Mouse (Mus musculus) liver, embryonic 16.5 days (tissue): ENCODE results near the gene Prkab2. TPM values are rescaled to one million over a fixed set of nuclear protein-coding genes. Genes with fewer than 3 reads are reported as not detected.
A peak's percentile ranks its signal among the peaks of the same experiment; 100 is the strongest.

ENCODE experiments used
- ATAC-seq: fragments of 200-750 bp; cut with Nextera tagmentation; 2 replicates; pipeline ENCODE4 v1.8.0; 2017; ENCODE audit warnings: low read depth, mild to moderate bottlenecking, moderate number of reproducible peaks, moderate library complexity
- H3K27ac ChIP-seq: fragments of 300-500 bp; sonication (generic); 2 replicates; pipeline ENCODE4 v1.5.1; 2014; ENCODE audit warnings: mild to moderate bottlenecking, low read length
- H3K27me3 ChIP-seq: fragments of 300-500 bp; sonication (generic); 2 replicates; pipeline ENCODE4 v1.6.1; 2014; ENCODE audit warnings: low read depth, low read length, mixed read lengths; ENCODE audit not compliant: control insufficient read depth, insufficient read depth
- H3K36me3 ChIP-seq: fragments of 300-500 bp; sonication (generic); 2 replicates; pipeline ENCODE4 v1.6.1; 2014; ENCODE audit warnings: mild to moderate bottlenecking; ENCODE audit not compliant: control insufficient read depth, insufficient read depth
- H3K4me1 ChIP-seq: fragments of 300-500 bp; sonication (generic); 2 replicates; pipeline ENCODE4 v1.6.1; 2014; ENCODE audit warnings: low read depth, low read length, mixed read lengths; ENCODE audit not compliant: control insufficient read depth
- H3K4me2 ChIP-seq: fragments of 300-500 bp; sonication (generic); 2 replicates; pipeline ENCODE4 v1.6.1; 2014; ENCODE audit warnings: low read depth, low read length, mixed read lengths
- H3K4me3 ChIP-seq: fragments of 300-500 bp; sonication (generic); 2 replicates; pipeline ENCODE4 v1.5.1; 2014; ENCODE audit warnings: low read depth, mild to moderate bottlenecking, low read length
- H3K9ac ChIP-seq: fragments of 300-500 bp; sonication (generic); 2 replicates; pipeline ENCODE4 v1.6.1; 2014; ENCODE audit warnings: low read depth, low read length
- H3K9me3 ChIP-seq: fragments of 300-500 bp; sonication (generic); replicated peaks from 2 replicates; pipeline ENCODE4 v1.6.1; 2016; ENCODE audit warnings: low read length; ENCODE audit not compliant: control insufficient read depth
- WGBS: fragments of 180-500 bp; shearing (Covaris S2); extraction: QIAGEN DNeasy Blood & Tissue Kit; methylation state at CpG from one replicate; pipeline ENCODE4 v1.1.7; 2014; ENCODE audit not compliant: insufficient replicate concordance; 5-methylcytosine and 5-hydroxymethylcytosine counted together
- polyA plus RNA-seq: library from polyadenylated mRNA; unstranded; fragments of >200 nt; fragmentation: Nextera tagmentation; extraction: Ambion mirVana; gene quantifications from 2 replicates; pipeline ENCODE4 v1.2.1, GENCODE M21; 2015

Gene Prkab2
- polyA plus RNA-seq, 1 experiment from 2014 or later: 1.5 TPM

DNA sequence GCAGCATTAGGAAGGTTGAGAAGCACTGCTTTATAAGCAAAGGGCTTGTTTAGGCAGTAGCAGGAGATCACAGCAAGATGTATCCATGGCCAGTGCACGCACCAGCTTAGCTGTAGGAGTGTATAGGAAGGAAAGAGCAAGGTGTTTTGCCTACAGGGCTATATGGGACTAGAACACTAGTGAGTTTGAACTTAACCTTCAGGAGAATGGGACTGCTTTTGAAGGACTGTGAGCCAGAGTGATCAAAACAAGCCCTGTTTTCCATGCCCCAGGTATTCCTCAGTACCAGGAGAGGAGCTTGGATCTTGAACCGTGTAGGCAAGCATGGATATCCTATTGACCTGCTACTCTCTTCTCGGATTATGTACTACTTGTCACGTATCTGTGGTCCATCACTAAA, 16.6 kb upstream of the Prkab2 start:
- Histone ChIP-seq H3K4me3 (no peak overlapping the region), H3K27me3 (no peaks in the 10 kb centered on the region), H3K9ac (no peak overlapping the region), H3K36me3 (no peaks in the 10 kb centered on the region; the same call in 1 of the 2 replicates), H3K27ac (no peak overlapping the region), H3K4me2 (no peak overlapping the region), H3K4me1 (no peaks in the 10 kb centered on the region), H3K9me3 (no peaks in the 10 kb centered on the region)
- no peak for ATAC-seq
- 69% methylated on average over 4 of the region's 4 CpGs for WGBS

DNA sequence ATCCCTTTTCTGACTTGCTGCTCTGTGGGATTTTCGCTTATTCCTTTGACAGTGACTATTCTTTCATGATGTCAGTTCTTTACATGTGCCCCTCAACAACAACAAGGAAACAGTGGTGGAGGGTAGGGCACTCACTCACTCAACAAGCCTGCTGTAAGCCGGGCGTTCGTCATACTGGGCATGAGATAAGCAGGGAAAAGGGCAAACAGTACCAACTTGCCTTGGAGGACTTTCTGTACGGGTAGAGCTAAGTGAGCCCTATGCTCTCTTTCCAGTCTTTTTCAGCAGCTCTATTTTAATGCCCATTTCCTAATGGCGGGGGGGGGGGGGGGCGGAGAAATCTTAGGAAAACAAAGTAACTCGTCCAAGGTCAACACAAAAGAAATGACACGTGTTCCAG, 16.0 kb upstream of the Prkab2 start:
- H3K27me3 ChIP-seq: no peaks in the 10 kb centered on the region
- H3K4me1 ChIP-seq: no peaks in the 10 kb centered on the region
- H3K9ac ChIP-seq: no peak overlapping the region
- no peak for ATAC-seq
- no peak overlapping the region for H3K27ac ChIP-seq
- no peak overlapping the region for H3K4me3 ChIP-seq
- 70% methylated on average over 9 of the region's 9 CpGs for WGBS
- H3K36me3 ChIP-seq: no peaks in the 10 kb centered on the region; the same call in 1 of the 2 replicates
- H3K9me3 ChIP-seq: no peaks in the 10 kb centered on the region
- H3K4me2 ChIP-seq: no peak overlapping the region

DNA sequence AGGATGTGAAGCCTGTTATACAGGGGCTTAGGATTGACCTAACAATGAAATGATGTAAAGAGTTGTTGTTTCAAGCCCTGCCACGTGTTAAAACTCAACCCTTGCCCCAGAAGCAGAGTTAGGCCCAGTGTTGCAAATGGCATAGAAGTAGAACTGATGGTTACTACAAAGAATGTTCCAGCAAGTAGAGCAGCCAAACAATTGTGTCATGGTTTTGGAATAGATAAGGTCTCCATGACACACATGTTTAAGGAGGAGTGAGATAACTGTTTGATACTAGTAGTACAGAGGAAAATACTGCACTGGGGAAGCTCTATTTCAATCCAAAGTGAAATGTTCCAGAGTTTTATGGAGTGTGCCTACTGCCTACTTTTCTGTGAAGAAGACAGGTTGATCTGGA, 9.5 kb upstream of the Prkab2 start:
- Histone ChIP-seq H3K27ac (no peak overlapping the region), H3K4me3 (no peak overlapping the region), H3K9ac (no peak overlapping the region), H3K36me3 (no peaks in the 10 kb centered on the region; the same call in 1 of the 2 replicates), H3K9me3 (no peaks in the 10 kb centered on the region), H3K27me3 (no peaks in the 10 kb centered on the region), H3K4me2 (no peak overlapping the region), H3K4me1 (no peaks in the 10 kb centered on the region)
- ATAC-seq: no peak
- 27% methylated on average over 1 of the region's 1 CpGs for WGBS

GRCm38 (mm10) chr3:97649022-97649421, 9.0 kb upstream of the Prkab2 start:
- H3K4me1 ChIP-seq: no peaks in the 10 kb centered on the region
- no peak overlapping the region for H3K9ac ChIP-seq
- H3K27me3 ChIP-seq: no peaks in the 10 kb centered on the region
- H3K9me3 ChIP-seq: no peaks in the 10 kb centered on the region
- no peak overlapping the region for H3K4me2 ChIP-seq
- H3K27ac ChIP-seq: no peak overlapping the region
- ATAC-seq: no peak
- H3K4me3 ChIP-seq: no peak overlapping the region
- 53% methylated on average over 3 of the region's 3 CpGs for WGBS
- H3K36me3 ChIP-seq: no peaks in the 10 kb centered on the region; the same call in 1 of the 2 replicates

GRCm38 (mm10) chr3:97649469-97649868, 8.5 kb upstream of the Prkab2 start:
- H3K27me3 ChIP-seq: no peaks in the 10 kb centered on the region
- H3K9ac ChIP-seq: no peak overlapping the region
- no peaks in the 10 kb centered on the region for H3K9me3 ChIP-seq
- H3K4me1 ChIP-seq: no peaks in the 10 kb centered on the region
- no peak for ATAC-seq
- no peak overlapping the region for H3K4me3 ChIP-seq
- WGBS: 59% methylated on average over 6 of the region's 6 CpGs
- H3K27ac ChIP-seq: no peak overlapping the region
- no peak overlapping the region for H3K4me2 ChIP-seq
- H3K36me3 ChIP-seq: no peaks in the 10 kb centered on the region; the same call in 1 of the 2 replicates

GRCm38 (mm10) chr3:97651604-97652003, 6.4 kb upstream of the Prkab2 start:
- no peak overlapping the region for H3K4me2 ChIP-seq
- no peak overlapping the region for H3K9ac ChIP-seq
- H3K27ac ChIP-seq: no peak overlapping the region
- no peaks in the 10 kb centered on the region for H3K27me3 ChIP-seq
- H3K36me3 ChIP-seq: no peaks in the 10 kb centered on the region; the same call in 1 of the 2 replicates
- no peak for ATAC-seq
- no peak overlapping the region for H3K4me3 ChIP-seq
- WGBS: 68% methylated on average over 10 of the region's 10 CpGs
- H3K4me1 ChIP-seq: no peaks in the 10 kb centered on the region
- H3K9me3 ChIP-seq: no peaks in the 10 kb centered on the region

- Histone ChIP-seq H3K27ac (no peak overlapping the region), H3K4me1 (peaks cover 9% of the 10 kb centered on the region), H3K4me2 (no peak overlapping the region), H3K9ac (no peak overlapping the region), H3K9me3 (no peaks in the 10 kb centered on the region), H3K27me3 (no peaks in the 10 kb centered on the region), H3K36me3 (no peaks in the 10 kb centered on the region; the same call in 1 of the 2 replicates), H3K4me3 (no peak overlapping the region)
- WGBS: 72% methylated on average over 5 of the region's 5 CpGs
- ATAC-seq: no peak
Measured at GRCm38 (mm10) chr3:97653781-97654180, 4.2 kb upstream of the Prkab2 start.

DNA sequence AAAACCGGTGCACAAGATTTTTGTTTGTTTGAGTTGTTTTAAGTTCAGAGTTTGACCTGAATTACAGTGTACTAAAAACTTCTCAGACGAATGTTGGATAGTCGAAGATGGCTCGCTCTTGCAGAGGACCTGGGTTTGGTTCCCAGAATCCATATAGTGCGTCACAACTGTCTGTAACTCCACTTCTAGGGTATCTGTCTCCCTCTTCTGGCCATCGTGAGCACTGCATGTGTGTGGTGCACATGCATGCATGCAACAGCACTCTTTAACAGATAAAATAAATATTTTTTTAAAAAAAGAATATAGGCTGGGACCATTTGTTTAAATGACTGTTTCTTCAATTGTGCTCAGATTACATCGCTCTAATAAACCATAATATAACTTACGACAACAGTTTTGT, 3.1 kb upstream of the Prkab2 start:
- H3K4me2 ChIP-seq: no peak overlapping the region
- WGBS: 67% methylated on average over 8 of the region's 8 CpGs
- H3K4me3 ChIP-seq: no peak overlapping the region
- H3K27me3 ChIP-seq: no peaks in the 10 kb centered on the region
- no peaks in the 10 kb centered on the region for H3K36me3 ChIP-seq
- H3K27ac ChIP-seq: no peak overlapping the region
- no peak for ATAC-seq
- H3K4me1 ChIP-seq: peaks cover 17% of the 10 kb centered on the region
- H3K9me3 ChIP-seq: no peaks in the 10 kb centered on the region
- no peak overlapping the region for H3K9ac ChIP-seq

GRCm38 (mm10) chr3:97658426-97659193, 617 bp downstream of the Prkab2 start:
- no peaks in the 10 kb centered on the region for H3K36me3 ChIP-seq
- peak overlapping the region; percentile 75 for H3K9ac ChIP-seq
- WGBS: under 1% methylated on average over 48 of the region's 50 CpGs
- H3K4me2 ChIP-seq: peak overlapping the region; percentile 96
- no peaks in the 10 kb centered on the region for H3K27me3 ChIP-seq
- 0 out of 2 replicates have a peak overlapping the region, but pooled peaks have one; percentile 52 for H3K27ac ChIP-seq
- peaks cover 17% of the 10 kb centered on the region for H3K4me1 ChIP-seq
- no peaks in the 10 kb centered on the region for H3K9me3 ChIP-seq
- peak; percentile 69 for ATAC-seq
- H3K4me3 ChIP-seq: peak overlapping the region; percentile 88
